Mouse (Mus musculus) kidney, adult 11 months (tissue): ENCODE measurements around the gene Anxa5.
A peak's percentile ranks its signal among the peaks of the same experiment; 100 is the strongest.

Experiments
- DNase-seq: peaks from one replicate; pipeline ENCODE4 v3.0.0; 2022

Gene Anxa5

DNA sequence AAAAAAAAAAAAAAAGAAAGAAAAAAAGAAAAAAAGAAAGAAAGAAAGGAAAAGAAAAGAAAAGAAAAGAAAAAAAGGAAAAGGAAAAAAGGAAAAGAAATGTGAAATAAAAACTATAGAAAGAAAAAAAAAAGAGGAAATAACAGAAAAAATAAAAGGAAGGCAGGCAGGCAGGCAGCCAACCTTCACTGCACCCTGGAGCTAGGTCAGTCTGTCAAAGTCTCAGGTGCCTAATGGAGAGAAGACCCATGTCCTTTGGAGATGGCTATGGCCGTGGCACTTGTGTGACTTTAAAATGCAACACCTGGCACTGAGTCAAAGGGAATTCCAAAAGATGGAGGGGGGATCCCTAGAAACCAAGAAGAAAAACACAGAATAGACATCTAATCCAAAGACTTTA, 12.7 kb upstream of the Anxa5 start:
- DNase-seq, result no peak

DNA sequence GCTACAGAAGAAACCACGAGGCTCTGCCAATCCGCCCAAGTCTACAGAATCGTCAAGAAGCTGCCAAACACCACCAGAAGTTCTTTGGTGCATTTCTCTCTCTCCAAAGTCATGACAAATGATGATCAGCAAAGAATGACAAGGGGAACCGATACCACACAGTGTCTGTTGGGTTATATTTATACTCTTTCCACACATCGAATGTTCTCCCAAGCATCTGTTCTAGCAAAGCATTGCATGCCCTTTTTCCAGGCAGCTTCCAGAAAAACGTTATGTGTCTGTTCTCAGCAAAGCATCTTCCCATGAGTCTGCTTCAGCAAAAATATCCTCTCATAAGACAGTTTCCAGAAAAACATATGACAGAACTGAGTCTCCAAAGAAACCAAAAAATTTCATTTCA, 11.2 kb upstream of the Anxa5 start:
- DNase-seq, result no peak

DNA sequence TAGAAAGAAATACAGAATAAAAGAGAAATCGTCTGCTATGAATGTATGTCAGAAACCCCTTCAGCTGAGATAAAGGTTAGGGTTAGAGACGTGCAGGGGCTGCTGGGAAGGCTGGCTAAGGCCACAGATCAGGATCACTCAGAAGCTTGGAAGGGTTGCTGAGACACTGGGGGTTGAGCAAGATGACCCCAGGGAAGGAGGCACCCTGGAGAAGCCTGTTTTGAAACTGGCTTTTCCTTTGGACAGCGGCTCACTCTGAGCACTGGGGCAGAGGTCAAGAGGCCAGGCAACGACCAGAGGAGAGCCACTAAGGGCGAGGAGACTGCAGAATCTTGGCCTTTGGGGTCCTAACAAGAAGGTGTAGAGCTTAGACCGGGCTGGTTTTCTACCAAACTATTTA, 10.5 kb upstream of the Anxa5 start:
- no peak for DNase-seq

DNA sequence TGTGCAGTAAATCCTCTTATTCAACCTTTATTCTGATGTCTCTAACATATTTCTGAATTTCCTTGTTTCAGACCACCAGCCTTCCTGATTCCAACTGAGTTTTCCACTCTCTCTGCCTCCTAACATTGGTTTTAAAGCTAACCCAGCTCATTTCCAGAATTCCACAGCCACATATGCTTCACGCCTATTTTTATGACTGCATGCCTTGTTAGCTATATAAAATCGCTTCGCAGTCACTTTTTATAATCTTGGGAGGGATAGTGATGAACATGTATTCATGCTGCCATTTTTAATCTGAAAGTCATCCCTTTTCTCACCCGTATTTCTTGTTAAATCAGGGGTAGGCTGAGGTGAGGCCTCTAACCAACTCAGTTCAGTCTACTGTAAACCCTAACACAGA, 8.6 kb upstream of the Anxa5 start:
- no peak for DNase-seq

DNA sequence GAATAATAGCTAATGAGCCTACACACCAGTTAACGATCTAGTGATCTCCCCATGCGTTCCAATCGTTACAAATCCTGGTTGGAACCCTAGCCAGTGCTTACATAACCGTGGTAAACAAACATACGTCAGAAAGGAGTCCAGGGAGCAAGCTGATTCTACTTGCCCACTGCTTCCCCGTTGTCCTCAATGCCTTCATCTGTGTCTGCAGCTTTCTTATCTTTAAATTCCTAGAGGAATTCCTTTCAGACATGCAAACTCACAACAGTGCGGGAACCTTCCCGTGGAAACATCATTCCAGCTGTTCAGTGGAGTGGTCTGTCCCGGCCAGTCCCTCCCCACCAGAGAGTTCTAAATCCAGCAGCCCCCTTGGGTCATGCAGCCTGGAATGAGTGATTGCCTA, 7.2 kb upstream of the Anxa5 start:
- DNase-seq, result no peak

DNA sequence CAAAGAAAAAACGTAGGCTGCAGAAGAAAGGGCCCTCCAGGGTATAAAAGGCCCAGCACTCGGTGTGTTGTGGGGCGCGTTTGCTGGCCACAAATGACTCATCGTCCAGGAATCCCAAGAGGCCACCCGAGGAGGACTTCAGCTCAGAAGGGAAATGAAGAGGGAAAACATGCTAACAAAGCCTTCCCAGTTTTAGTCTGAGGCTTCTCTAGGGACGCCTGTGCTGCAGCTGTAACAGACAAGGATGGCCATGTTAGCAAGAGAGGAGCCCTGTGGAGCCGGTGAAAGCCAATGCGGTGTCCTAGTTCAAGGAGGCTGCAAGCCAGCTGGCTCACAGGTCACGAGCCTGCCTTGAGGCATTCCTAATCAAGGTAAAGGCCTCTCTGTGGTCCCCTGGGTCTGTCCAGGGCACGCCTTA, 6.1 kb upstream of the Anxa5 start:
- peak; percentile 32 for DNase-seq

DNA sequence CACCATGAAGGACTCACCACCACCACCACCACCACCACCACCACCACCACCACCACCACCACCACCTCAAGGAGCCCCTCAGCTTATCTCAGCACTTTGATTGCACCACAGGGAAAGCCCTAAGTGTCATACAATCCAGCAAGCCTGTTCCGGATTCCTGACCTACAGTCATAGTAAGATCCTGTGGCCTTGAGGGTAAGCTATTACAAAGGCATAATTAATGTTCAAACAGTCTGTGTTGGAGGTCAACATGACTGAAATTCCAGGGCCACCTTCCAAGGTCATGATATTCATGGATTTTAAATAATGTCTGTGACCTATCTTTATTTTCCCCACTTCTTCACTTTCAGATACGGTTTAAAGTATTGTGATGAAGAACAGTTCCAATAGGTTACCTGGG, 4.8 kb upstream of the Anxa5 start:
- no peak for DNase-seq

DNA sequence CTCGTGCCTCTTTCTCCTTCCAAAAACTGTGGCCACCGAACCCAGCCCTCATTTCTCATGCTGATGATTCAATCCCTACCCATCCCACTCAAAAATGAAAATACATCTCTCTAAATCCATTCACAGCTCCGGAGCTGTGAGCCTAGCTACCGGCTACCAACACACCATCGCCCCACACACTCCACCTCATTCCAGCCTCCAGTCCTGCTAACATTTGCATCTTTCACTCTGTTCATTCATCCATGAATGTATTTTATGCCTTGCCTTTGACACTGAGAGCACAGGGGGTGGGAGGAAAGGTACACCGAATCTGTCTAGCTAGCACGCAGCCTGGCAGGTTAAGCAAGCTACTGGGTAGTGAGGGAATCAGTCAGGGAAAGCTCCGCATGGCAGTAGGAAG, 3.1 kb upstream of the Anxa5 start:
- peak; percentile 16 for DNase-seq

DNA sequence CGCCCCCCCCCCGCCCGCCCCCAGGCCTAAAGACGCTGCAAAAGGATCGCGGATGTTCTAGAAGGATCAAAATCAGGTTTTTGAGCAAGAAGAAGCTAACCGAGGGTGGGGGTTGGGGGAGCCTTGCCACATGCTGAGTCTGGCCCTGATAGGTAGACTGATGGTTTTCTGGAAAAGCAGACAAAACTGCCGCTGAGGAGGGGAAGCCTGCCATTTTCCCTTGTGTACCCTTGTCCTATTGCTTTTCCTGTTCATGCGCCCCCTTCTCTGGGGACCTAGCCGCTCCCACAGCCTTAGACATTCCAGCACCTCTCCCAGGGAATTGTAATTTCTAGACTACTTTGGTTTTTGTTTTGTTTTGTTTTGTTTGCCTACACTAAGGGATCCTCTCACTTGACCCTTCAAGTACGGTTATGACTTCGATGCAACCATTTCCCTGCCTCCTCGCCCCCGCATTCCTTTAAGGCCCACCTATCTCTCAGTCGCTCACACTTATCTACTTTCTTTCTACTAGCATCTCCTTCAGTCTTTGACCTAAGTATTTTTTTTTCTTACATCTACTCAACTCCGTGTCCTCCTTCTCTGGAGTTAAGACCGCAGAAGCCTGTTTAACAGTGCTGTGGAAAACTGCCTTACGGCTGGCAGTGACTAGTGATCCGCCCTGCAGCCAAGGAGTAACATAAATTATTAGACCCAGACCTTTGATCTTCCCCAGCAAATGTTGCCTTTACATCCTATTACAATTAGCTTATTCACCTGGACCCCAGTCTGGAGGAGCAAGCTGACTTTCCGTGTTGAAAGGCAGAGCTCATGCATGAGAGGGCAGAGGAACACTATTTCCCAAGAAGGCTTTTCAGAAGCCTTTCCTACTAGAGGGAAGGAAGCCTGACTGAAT, 814 bp upstream of the Anxa5 start:
- DNase-seq, result peak; percentile 26

DNA sequence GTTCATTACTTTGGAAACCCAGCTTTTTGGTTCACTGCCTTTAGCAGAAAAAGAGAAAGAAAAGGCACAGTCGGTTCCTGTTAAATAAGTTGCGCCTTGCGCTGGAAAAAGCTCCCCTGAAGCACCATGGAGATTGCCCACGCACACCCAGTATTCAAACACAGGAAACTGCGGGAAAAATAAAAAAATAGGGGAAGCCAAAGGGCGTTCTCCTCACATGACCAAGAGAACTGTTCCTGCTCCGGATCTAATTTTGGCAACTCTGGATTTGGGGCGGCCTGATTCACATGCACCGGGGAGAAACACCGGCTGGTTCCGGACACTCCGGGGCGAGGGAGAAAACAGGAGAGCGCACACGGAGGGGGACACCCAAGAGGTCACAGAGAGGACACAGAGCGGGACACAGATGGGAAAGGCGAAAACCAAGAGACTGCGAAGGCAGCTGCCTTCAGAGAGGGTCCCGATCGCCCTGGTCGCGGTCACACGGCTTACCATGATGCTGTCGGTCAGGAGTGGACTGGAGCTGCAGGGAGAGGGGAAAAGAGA, 683 bp downstream of the Anxa5 start:
- DNase-seq, result peak; percentile 58

DNA sequence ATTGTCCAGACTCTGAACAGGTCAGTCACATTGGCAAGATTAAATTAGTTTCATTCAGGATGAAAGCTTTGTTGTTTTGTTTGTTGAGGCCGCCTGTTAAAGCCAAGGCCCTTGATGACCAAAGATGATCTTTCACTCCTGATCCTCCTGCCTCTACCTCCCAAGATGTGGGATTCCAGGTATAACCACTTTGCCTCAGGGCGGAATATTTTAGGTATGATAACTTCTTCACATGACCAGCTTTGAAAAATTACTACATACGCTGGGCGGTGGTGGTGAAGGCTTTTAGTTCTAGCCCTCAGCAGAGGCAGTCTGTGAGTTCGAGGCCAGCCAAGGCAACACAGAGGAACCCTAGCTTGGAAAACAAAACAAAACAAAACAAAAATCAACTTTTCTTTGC, 1.3 kb downstream of the Anxa5 start:
- no peak for DNase-seq

DNA sequence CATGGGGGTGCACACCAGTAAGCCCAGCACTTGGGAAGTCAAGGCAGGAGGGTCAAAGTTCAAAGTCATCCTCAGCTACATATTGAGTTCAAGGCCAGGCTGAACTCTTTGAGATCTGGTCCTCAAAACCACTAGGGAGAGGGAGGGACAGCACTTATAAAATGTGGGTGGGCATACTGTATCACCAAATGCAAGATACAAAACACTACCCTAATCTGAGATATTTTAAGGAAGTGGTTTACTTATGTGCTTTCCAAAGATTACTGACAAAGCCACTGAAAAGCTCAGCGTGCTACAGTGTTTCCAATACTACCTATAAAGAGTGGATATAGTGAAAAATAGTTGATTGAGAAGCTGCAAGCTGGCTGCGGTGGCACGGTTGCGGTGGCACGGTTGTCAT, 2.5 kb downstream of the Anxa5 start:
- DNase-seq, result no peak

DNA sequence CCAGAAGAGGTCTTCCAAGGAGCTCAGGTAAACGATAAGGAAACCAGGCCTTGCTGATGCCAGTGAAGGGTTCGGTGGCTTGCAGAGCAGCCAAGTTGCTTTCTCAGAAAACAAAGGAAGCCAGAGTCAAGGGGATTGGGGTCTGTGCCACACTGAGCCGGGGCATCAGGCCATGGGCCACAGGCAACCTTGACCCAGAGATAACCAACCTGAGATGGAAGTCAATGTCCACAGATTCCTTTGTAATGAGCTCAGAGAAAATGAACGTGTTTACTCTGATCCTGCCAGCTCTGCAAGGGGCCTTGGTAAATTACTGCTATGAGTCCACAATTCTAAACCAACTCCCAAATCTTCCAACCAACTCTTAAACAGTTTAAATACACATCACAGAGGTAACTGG, 3.8 kb downstream of the Anxa5 start:
- DNase-seq, result no peak

DNA sequence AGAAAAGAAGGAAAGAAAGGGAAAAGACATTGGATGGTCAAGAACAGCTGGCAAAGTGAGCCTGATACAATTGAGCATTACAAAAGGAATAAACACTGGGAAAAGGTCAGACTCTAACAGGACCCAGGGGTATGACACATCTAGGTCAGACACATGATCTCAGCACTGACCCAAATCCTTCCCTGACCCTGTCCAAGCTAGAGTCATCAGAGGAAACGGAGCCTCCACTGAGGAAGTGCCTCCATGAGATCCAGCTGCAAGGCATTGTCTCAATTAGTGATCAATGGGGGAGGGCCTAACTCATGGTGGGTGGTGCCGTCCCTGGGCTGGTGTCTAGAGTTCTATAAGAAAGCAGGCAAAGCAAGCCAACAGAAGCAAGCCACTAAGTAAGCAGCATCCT, 6.8 kb downstream of the Anxa5 start:
- no peak for DNase-seq

DNA sequence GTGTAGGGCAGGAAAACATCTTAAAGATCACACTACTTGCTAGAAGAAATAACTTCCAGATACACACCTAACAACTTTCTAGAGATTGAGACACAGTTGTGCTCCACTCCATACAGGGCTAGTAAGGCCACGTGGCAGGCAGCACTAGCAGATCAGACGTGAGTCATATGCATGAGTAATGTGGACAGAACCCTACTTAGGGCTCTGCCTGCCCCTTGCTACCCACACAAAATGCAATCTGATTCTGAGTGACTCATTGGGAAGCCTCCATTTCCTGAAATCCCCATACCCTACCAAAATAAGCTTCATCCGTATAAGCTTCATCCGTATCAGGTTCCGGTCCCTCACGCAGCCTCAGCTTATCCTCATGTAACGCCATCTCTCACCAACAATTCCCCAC, 8.1 kb downstream of the Anxa5 start:
- DNase-seq, result no peak

DNA sequence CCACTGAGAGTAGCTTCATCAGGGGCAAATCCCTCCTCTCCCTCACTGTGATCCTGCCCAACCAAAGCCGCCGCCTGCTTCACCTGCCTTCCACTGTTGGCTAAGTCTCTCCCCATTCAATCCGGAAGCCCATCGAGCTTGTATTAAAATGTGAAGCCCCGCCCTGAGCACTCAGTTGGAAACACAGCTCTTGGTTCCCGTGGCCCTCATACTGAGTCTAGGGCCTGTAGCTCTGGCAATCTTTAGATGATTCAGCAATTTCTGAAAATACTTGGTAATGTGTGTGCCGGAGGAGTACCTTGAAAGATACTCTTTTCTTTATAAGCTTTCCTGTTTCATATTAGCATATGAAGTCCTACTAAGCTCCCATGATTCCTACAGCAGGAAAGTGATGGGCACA, 10.2 kb downstream of the Anxa5 start:
- DNase-seq, result no peak

DNA sequence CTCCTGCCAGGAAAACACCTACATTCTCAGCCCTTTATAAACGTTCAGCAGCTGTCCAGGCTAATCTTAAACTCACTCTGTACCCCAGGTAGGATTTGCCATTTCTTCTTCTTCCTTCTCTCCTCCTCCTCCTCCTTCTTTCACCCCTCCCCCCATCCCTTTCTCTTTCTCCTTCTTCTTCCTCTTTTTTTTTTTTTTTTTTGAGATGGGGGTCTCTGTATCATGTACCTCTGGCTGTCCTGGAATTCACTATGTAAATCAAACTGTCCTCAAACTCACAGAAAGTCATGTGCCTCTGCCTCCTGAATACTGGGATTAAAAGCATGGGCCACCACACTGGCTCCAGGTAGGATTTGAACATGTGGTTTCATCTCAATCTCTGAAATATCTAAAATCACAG, 13.3 kb downstream of the Anxa5 start:
- DNase-seq, result no peak

DNA sequence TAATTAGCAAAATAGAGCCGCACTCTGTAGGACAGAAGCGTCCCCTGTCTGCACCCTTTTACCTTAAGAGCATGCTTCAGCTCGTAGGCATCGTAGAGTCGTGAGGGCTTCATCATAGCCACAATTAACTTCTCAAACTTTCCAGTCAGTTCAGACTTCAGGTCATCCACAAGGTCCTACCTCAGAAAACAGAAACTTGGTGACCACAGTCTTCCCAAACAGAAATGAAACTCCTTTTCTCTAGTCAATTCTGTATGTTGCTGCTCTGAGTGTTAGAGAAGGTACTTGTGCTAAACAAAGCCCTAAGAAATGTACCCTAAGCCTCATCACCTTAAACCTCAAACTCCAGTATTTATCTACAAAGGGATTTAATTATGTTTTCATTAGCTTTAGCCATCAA, 13.9 kb downstream of the Anxa5 start:
- DNase-seq, result no peak

DNA sequence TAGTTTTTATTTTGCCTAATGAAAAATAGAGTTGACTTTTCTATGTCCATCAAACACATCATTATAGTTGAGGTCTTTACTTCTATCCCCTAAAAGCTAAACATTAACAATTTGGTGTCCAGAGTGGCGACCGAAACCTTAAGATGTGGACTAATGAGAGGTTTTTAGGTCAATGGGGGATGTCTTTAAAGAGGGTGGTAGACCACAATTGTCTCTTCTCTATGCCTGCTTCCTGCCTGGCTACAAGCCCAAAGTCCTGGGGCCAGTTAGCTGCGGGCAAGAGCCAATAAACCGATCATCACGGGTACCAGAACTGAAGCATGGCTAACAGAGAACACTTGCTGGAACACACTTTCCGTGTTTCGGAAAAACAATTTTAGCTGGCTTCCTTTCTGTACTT, 15.0 kb downstream of the Anxa5 start:
- no peak for DNase-seq

DNA sequence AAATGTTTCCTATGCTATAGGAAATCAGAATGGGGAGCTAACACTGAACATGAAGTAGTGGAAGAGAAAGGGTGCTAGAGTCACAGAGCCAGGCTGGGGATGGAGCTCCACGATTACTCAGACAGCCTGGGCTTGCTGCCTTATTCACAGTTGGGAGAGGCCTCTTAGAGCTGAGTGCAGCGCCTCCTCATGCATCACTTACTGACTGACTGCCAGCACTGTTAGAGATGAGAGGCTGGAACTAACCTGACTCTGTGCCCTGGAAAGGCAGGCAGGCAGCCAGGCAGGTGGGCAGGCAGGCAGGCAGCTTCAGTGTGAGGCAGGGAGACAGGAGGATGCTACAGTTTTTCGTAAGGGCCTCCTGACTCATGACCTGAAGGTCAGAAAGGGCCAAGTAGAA, 20.1 kb downstream of the Anxa5 start:
- DNase-seq, result no peak

DNA sequence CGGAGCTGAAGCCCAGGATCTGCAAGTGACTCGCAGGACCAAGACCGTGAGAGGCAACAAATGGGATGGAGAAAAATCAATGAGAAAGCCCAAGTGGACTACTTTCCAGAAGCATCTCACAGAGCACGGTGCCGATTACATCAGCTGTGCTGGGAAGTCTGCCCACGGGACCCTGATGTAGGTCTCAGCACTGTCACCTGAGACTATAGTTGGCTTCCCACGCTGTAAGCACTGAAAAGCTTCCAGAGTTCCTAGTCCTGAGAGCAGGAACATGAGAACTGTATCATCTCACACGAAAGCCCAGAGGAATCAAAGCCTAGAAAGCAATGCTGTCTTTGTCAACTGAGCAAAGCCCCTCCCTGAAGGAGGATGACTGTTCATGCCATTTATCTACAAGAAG, 20.6 kb downstream of the Anxa5 start:
- DNase-seq, result no peak

DNA sequence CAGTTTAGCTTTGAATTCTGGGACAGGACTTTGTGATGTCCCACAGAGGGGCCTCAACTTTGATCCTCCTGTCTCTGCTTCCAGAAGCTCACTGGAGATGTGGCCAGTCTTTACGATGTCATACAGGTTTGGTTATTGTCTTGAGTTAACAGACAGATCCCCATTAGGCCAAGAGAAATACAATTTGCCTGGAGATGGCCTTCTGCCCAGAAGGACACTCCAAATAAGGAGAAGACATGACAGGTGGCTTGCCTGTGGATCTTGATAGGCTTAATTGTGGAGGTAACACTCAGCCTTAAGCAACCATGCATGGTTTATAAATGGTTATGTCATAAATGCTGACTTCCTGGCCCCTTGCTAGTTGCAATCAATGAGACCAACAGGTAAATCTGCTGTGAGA, 23.2 kb downstream of the Anxa5 start:
- DNase-seq, result no peak

DNA sequence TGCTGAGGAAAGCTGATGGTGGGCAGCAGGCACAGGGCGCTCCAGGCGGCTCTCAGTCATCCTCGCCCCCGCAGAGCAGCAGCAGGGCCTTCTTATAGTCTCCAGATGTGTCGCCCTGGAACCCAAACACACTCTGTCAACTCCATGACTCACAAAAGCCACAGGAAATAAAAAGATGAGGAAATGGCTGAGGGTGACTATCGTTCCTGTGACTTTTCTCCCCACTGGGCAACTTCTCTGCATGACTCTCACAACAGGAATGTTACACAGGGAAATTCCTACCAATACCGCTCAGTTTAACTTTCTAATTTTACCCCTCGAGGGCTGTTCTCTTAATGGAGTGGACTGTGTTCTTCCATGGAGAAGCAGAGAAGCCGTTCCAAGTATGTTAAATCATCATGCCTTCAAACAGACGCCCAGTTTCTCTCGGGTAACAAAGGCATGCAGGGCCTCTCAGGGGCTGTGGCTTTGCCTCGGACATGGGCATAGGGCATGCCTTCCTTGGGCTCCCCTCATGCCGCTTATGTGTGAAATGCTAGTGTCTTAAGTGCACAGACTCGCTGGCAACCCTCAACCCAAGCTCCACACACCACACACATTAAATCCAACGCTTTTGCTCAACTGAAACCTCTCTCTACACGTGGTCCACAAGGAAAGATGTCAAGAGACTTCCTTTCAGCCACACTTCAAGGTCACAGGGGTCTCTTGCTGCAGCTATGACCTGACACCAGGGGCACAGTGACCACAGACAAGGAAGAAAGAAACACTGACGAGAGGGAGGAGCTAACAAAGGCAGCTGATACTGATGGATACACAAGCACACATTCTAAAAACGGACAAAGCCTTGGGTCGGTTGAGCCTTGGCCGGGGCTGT, 26.2 kb downstream of the Anxa5 start:
- no peak for DNase-seq

DNA sequence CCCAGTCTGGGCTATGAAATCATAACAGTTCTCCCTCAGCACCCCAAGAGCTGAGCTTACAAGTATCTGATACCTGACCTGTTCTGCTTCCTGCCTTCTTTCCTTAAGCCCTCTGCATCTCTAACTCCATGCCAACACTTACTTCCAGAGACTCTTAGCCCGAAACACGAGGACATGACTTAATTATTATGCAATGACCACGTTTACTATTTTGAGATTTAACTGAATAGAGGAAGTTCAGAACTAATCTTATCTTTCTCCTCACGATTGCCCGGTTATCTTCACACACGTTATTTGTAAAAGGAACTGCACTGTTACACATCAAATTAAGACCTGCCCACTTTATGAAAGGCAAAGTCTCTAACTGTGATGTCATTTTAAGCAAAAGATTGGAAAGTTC, 28.8 kb downstream of the Anxa5 start:
- no peak for DNase-seq
